Mouse (Mus musculus) stomach, postnatal 0 days (tissue): Measurements from ENCODE around the gene Rplp0.

Experiments used
- CTCF ChIP-seq: IDR thresholded peaks from 2 replicates; pipeline ENCODE4 v1.5.1; 2016; ENCODE audit warnings: antibody characterized with exemption, low read depth, mild to moderate bottlenecking, moderate library complexity
- EP300 ChIP-seq: optimal IDR thresholded peaks from 2 replicates; pipeline ENCODE3; 2016; ENCODE audit warnings: antibody characterized with exemption

GRCm38 (mm10) chr5:115529742-115530446, 29.4 kb upstream of the Rplp0 start:
- no peak for TF ChIP-seq CTCF
- no peak for TF ChIP-seq EP300
